Comparison of ENCODE assay signal across 12 mouse cellular contexts in the genomic region with DNA sequence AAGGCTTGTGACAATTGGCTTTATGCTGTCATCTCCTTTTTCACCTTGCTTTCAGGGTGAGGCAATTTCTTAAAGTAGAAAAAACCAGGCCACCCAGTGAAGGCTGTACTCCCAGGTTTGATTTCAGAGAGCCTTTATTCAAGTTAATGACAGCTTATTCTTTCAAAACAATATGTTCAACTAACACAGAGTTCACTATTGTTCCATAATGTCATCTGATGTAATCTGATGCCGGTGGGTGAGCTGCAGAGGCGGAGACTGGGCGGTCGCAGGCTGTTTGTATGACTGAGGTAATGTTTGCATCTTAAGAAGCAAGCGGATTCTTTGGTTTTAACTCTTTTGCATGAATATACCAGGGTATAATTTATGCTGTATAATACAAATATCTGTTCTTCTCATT. TPM values are rescaled to one million over a fixed set of nuclear protein-coding genes. Genes with fewer than 3 reads are reported as not detected.
DNase-seq lines count a peak whose midpoint lies in the region; ATAC-seq lines count a peak whose summit lies in the region.
"Had no signal": no experiment of that assay in that cellular context is flagged by ENCODE, and none has a peak within 500 bp of the region (broad histone marks: within the 10 kb centered on the region; RNA-seq: fewer than 3 reads in every experiment).

No protein-coding gene starts in this region.

- peak; percentile 18; the same call in 1 of the 2 replicates for ATAC-seq in frontal cortex, adult (ENCODE audit: low TSS enrichment)
- no peak for ATAC-seq in midbrain, embryonic 14.5 days (ENCODE audit: low FRiP score, low TSS enrichment)
- peak; percentile 88 for ATAC-seq in embryonic facial prominence, embryonic 14.5 days (ENCODE audit: low read depth)
- ATAC-seq in stomach, embryonic 14.5 days (ENCODE audit: insufficient number of reproducible peaks, insufficient read depth, low FRiP score, low read depth), result no peak

- peaks cover 21% of the 10 kb centered on the region for H3K4me1 ChIP-seq in midbrain, embryonic 10.5 days
- peaks cover 12% of the 10 kb centered on the region for H3K4me1 ChIP-seq in midbrain, embryonic 14.5 days (ENCODE audit: control insufficient read depth, insufficient read depth, low read length)
- peaks cover 6% of the 10 kb centered on the region for H3K4me1 ChIP-seq in embryonic facial prominence, embryonic 14.5 days (ENCODE audit: control insufficient read depth, insufficient read depth, low read length)
- peaks cover 6% of the 10 kb centered on the region; the same call in 1 of the 2 replicates for H3K4me1 ChIP-seq in stomach, embryonic 14.5 days (ENCODE audit: control insufficient read depth, insufficient read depth, low read length)

- peaks cover 7% of the 10 kb centered on the region; the same call in 1 of the 2 replicates for H3K36me3 ChIP-seq in midbrain, embryonic 10.5 days
- H3K36me3 ChIP-seq in midbrain, embryonic 14.5 days (ENCODE audit: control insufficient read depth, insufficient read depth, low read length), result peaks cover 5% of the 10 kb centered on the region
- H3K36me3 ChIP-seq in embryonic facial prominence, embryonic 14.5 days (ENCODE audit: control insufficient read depth, insufficient read depth, low read length), result peaks cover 10% of the 10 kb centered on the region; the same call in 1 of the 2 replicates
- H3K36me3 ChIP-seq in stomach, embryonic 14.5 days (ENCODE audit: control insufficient read depth, insufficient read depth, low read length), result no peaks in the 10 kb centered on the region

- H3K4me2 ChIP-seq in midbrain, embryonic 14.5 days (ENCODE audit: low read length), result no peak overlapping the region
- H3K4me2 ChIP-seq in embryonic facial prominence, embryonic 14.5 days (ENCODE audit: low read depth, low read length), result no peak overlapping the region
- 0 out of 2 replicates have a peak overlapping the region, but pooled peaks have one; percentile 3 for H3K4me2 ChIP-seq in stomach, embryonic 14.5 days (replicated peaks; ENCODE audit: low read depth, low read length)

- 35% methylated on average over 5 of the region's 5 CpGs for WGBS in midbrain, embryonic 10.5 days
- WGBS in midbrain, embryonic 14.5 days, result 11% methylated on average over 5 of the region's 5 CpGs
- WGBS in embryonic facial prominence, embryonic 14.5 days, result 15% methylated on average over 5 of the region's 5 CpGs
- 19% methylated on average over 5 of the region's 5 CpGs for WGBS in stomach, embryonic 14.5 days

- intact Hi-C loops in left cerebral cortex, postnatal 4 days (cut with DNase I), result no loop called here

- no peak for DNase-seq in frontal cortex, postnatal 14 days (ENCODE audit: low spot score in 2 of 2)
- DNase-seq in midbrain, embryonic 10.5 days (ENCODE audit: low spot score), result no peak
- DNase-seq in midbrain, embryonic 14.5 days, result no peak
- peak; percentile 82 for DNase-seq in embryonic facial prominence, embryonic 14.5 days (ENCODE audit: low spot score)
- DNase-seq in cerebellum, postnatal 36 days, result no peak
- DNase-seq in left cerebral cortex, postnatal 4 days, result no peak
- DNase-seq: cerebellum, adult 9-11 months; heart, postnatal 10 days; liver had no signal

- H3K27ac ChIP-seq in midbrain, embryonic 10.5 days (replicated peaks), result peak overlapping the region; percentile 42; the same call in 1 of the 2 replicates
- no peak overlapping the region for H3K27ac ChIP-seq in midbrain, embryonic 14.5 days (replicated peaks; ENCODE audit: low read depth, low read length)
- H3K27ac ChIP-seq in embryonic facial prominence, embryonic 14.5 days (replicated peaks; ENCODE audit: low read depth, low read length), result 0 out of 2 replicates have a peak overlapping the region, but pooled peaks have one; percentile 17
- no peak overlapping the region; the same call in 1 of the 2 replicates for H3K27ac ChIP-seq in stomach, embryonic 14.5 days (ENCODE audit: low read length)

- no peak overlapping the region for H3K4me3 ChIP-seq in midbrain, embryonic 10.5 days
- no peak overlapping the region for H3K4me3 ChIP-seq in midbrain, embryonic 14.5 days (replicated peaks; ENCODE audit: low read depth, low read length)
- no peak overlapping the region for H3K4me3 ChIP-seq in embryonic facial prominence, embryonic 14.5 days (ENCODE audit: low read depth, low read length)
- H3K4me3 ChIP-seq in stomach, embryonic 14.5 days (ENCODE audit: low read depth, low read length), result no peak overlapping the region
- H3K4me3 ChIP-seq: megakaryocyte, embryonic 14.5 days had no signal

- no peaks in the 10 kb centered on the region for H3K27me3 ChIP-seq in midbrain, embryonic 10.5 days (ENCODE audit: low read depth, poor library complexity, severe bottlenecking)
- no peaks in the 10 kb centered on the region for H3K27me3 ChIP-seq in midbrain, embryonic 14.5 days (ENCODE audit: control insufficient read depth, insufficient read depth, low read length)
- no peaks in the 10 kb centered on the region for H3K27me3 ChIP-seq in embryonic facial prominence, embryonic 14.5 days (replicated peaks; ENCODE audit: control insufficient read depth, insufficient read depth, low read length)
- no peaks in the 10 kb centered on the region for H3K27me3 ChIP-seq in stomach, embryonic 14.5 days (ENCODE audit: control insufficient read depth, insufficient read depth, low read length)
- H3K27me3 ChIP-seq: megakaryocyte, embryonic 14.5 days had no signal

- H3K9ac ChIP-seq in midbrain, embryonic 14.5 days (replicated peaks; ENCODE audit: low read length), result no peak overlapping the region
- no peak overlapping the region for H3K9ac ChIP-seq in embryonic facial prominence, embryonic 14.5 days (ENCODE audit: low read depth, low read length)
- H3K9ac ChIP-seq in stomach, embryonic 14.5 days (replicated peaks; ENCODE audit: low read depth, low read length), result no peak overlapping the region

- no peaks in the 10 kb centered on the region for H3K9me3 ChIP-seq in midbrain, embryonic 10.5 days (replicated peaks)
- no peaks in the 10 kb centered on the region for H3K9me3 ChIP-seq in midbrain, embryonic 14.5 days (ENCODE audit: control insufficient read depth, low read length)
- no peaks in the 10 kb centered on the region for H3K9me3 ChIP-seq in embryonic facial prominence, embryonic 14.5 days (ENCODE audit: control insufficient read depth, low read length)
- H3K9me3 ChIP-seq in stomach, embryonic 14.5 days (ENCODE audit: control insufficient read depth, low read depth, low read length), result no peaks in the 10 kb centered on the region
- H3K9me3 ChIP-seq: megakaryocyte, embryonic 14.5 days had no signal

RNA-seq across cellular contexts. Expression of gene Borcs5, which starts 8.3 kb away (rescaled TPM):
- 20.3 and 23.6 TPM in 2 replicates for polyA plus RNA-seq in midbrain, embryonic 10.5 days (2016; fragmentation: Nextera tagmentation; extraction: Ambion mirVana)
- 51.3 and 57.5 TPM in 2 replicates for polyA plus RNA-seq in midbrain, embryonic 14.5 days (2014; fragmentation: Nextera tagmentation; extraction: Ambion mirVana)
- polyA plus RNA-seq in embryonic facial prominence, embryonic 14.5 days (2014; fragmentation: Nextera tagmentation; extraction: Ambion mirVana), result 18.0 and 20.2 TPM in 2 replicates
- 18.4 and 21.1 TPM in 2 replicates for polyA plus RNA-seq in stomach, embryonic 14.5 days (2014; fragmentation: Nextera tagmentation; extraction: Ambion mirVana)
- 10 to 100 TPM; 19.0 to 21.3 TPM for total RNA-seq in left cerebral cortex, postnatal 4 days (2021)

RNA-seq across cellular contexts. Expression of gene Mansc1, which starts 15.3 kb away (rescaled TPM):
- 0.49 and 1.3 TPM in 2 replicates for polyA plus RNA-seq in midbrain, embryonic 10.5 days (2016; fragmentation: Nextera tagmentation; extraction: Ambion mirVana)
- polyA plus RNA-seq in midbrain, embryonic 14.5 days (2014; fragmentation: Nextera tagmentation; extraction: Ambion mirVana), result 0.91 and 1.0 TPM in 2 replicates
- 1.9 and 2.1 TPM in 2 replicates for polyA plus RNA-seq in embryonic facial prominence, embryonic 14.5 days (2014; fragmentation: Nextera tagmentation; extraction: Ambion mirVana)
- 9.6 and 10.4 TPM in 2 replicates for polyA plus RNA-seq in stomach, embryonic 14.5 days (2014; fragmentation: Nextera tagmentation; extraction: Ambion mirVana)
- 1 to 10 TPM; 1.7 to 2.0 TPM for total RNA-seq in left cerebral cortex, postnatal 4 days (2021)

Comparison
In these comparisons a context has a peak if more than half of its experiments do, and no peak if none do; other contexts are left out.
1. H3K27ac ChIP-seq: peak in midbrain, embryonic 10.5 days (single experiment) and embryonic facial prominence, embryonic 14.5 days (single experiment); none in midbrain, embryonic 14.5 days (single experiment) and stomach, embryonic 14.5 days (single experiment).
2. ATAC-seq: peak in frontal cortex, adult (single experiment) and embryonic facial prominence, embryonic 14.5 days (single experiment); none in midbrain, embryonic 14.5 days (single experiment) and stomach, embryonic 14.5 days (single experiment).